In genomic region chr5:37246138-37246910, GRCm38 (mm10) we compare ENCODE assay signal across 8 mouse cellular contexts. TPM values are rescaled to one million over a fixed set of nuclear protein-coding genes. Genes with fewer than 3 reads are reported as not detected.
DNase-seq lines count a peak whose midpoint lies in the region; ATAC-seq and TF ChIP-seq lines count a peak whose summit lies in the region.

No protein-coding gene starts in this region.

- no peaks in the 10 kb centered on the region for H3K27me3 ChIP-seq in forebrain, postnatal 0 days (ENCODE audit: insufficient read depth, low read length)
- H3K27me3 ChIP-seq in liver, embryonic 16.5 days (ENCODE audit: control insufficient read depth, insufficient read depth, low read depth, low read length) = peaks cover 61% of the 10 kb centered on the region

- peaks cover 41% of the 10 kb centered on the region for H3K4me1 ChIP-seq in forebrain, postnatal 0 days (ENCODE audit: insufficient read depth)
- peaks cover 3% of the 10 kb centered on the region; the same call in 1 of the 2 replicates for H3K4me1 ChIP-seq in liver, embryonic 16.5 days (ENCODE audit: control insufficient read depth, low read depth, low read length)

- H3K9ac ChIP-seq in forebrain, postnatal 0 days = peak overlapping the region; percentile 97
- no peak overlapping the region for H3K9ac ChIP-seq in liver, embryonic 16.5 days (ENCODE audit: low read depth, low read length)

- H3K9me3 ChIP-seq in forebrain, postnatal 0 days (ENCODE audit: low read length) = no peaks in the 10 kb centered on the region
- H3K9me3 ChIP-seq in liver, embryonic 16.5 days (replicated peaks; ENCODE audit: control insufficient read depth, low read length) = no peaks in the 10 kb centered on the region

- DNase-seq in left cerebral cortex, postnatal 4 days = peak; percentile 51
- no peak for DNase-seq in left cerebral cortex, adult 8-10 months (ENCODE audit: low spot score in 2 of 2)
- DNase-seq in cerebellum, adult 18-20 months = peak; percentile 48 to 64
- DNase-seq in forebrain, postnatal 0 days = peak; percentile 79
- DNase-seq in thymus, postnatal 0 days (ENCODE audit: low spot score) = peak; percentile 42
- DNase-seq in ovary, postnatal 10 days (ENCODE audit: low spot score) = no peak

- ATAC-seq in forebrain, postnatal 0 days = peak; percentile 58
- ATAC-seq in liver, embryonic 16.5 days (ENCODE audit: low read depth) = no peak
- ATAC-seq in frontal cortex, adult (ENCODE audit: low TSS enrichment) = no peak

- peak overlapping the region; percentile 93 for H3K4me3 ChIP-seq in forebrain, postnatal 0 days (ENCODE audit: low read depth, low read length)
- peak overlapping the region; percentile 21; the same call in 1 of the 2 replicates for H3K4me3 ChIP-seq in liver, embryonic 16.5 days (ENCODE audit: low read depth, low read length)

- intact Hi-C loops in left cerebral cortex, postnatal 4 days (cut with DNase I) = no loop called here

- no peaks in the 10 kb centered on the region; the same call in 1 of the 2 replicates for H3K36me3 ChIP-seq in forebrain, postnatal 0 days (ENCODE audit: insufficient read depth)
- H3K36me3 ChIP-seq in liver, embryonic 16.5 days (ENCODE audit: control insufficient read depth, insufficient read depth) = no peaks in the 10 kb centered on the region

- H3K27ac ChIP-seq in forebrain, postnatal 0 days (ENCODE audit: low read depth, low read length) = peak overlapping the region; percentile 98
- H3K27ac ChIP-seq in liver, embryonic 16.5 days (ENCODE audit: low read length) = no peak overlapping the region

- peak overlapping the region; percentile 77 for H3K4me2 ChIP-seq in forebrain, postnatal 0 days (ENCODE audit: low read depth)
- peak overlapping the region; percentile 8; the same call in 1 of the 2 replicates for H3K4me2 ChIP-seq in liver, embryonic 16.5 days (ENCODE audit: low read depth, low read length)

- WGBS in forebrain, postnatal 0 days = 2% methylated on average over 31 of the region's 37 CpGs
- WGBS in liver, embryonic 16.5 days (ENCODE audit: insufficient replicate concordance) = 3% methylated on average over 30 of the region's 37 CpGs

- TF ChIP-seq CTCF in forebrain, postnatal 0 days (IDR thresholded peaks at IDR 0.05; ENCODE audit: low read depth) = no peak

RNA-seq across cellular contexts. Expression of gene Crmp1, which starts 4.6 kb away (rescaled TPM):
- total RNA-seq in left cerebral cortex, postnatal 4 days (2021) = 1,000 to 10,000 TPM; 1,527 to 1,566 TPM
- total RNA-seq in left cerebral cortex, adult 8-10 months (2022) = 100 to 1,000 TPM; 162 to 174 (median 169) TPM
- total RNA-seq in forebrain, postnatal 0 days (2014; rRNA removed) = 965 and 1,074 TPM in 2 replicates
- polyA plus RNA-seq in forebrain, postnatal 0 days (2015; fragmentation: Nextera tagmentation; extraction: Ambion mirVana) = 1,043 and 1,136 TPM in 2 replicates
- 0.27 and 0.41 TPM in 2 replicates for polyA plus RNA-seq in liver, embryonic 16.5 days (2015; fragmentation: Nextera tagmentation; extraction: Ambion mirVana)
- polyA plus RNA-seq in thymus, postnatal 0 days (2015; fragmentation: Nextera tagmentation; extraction: Ambion mirVana) = 5.3 and 6.3 TPM in 2 replicates

Comparison
In these comparisons a context has a peak if more than half of its experiments do, and no peak if none do; other contexts are left out.
1. DNase-seq: peak in left cerebral cortex, postnatal 4 days (single experiment), cerebellum, adult 18-20 months (2 of 2), forebrain, postnatal 0 days (single experiment) and thymus, postnatal 0 days (single experiment); none in left cerebral cortex, adult 8-10 months (0 of 2) and ovary, postnatal 10 days (single experiment).